ENCODE assay signal across 8 mouse cellular contexts in the genomic region with DNA sequence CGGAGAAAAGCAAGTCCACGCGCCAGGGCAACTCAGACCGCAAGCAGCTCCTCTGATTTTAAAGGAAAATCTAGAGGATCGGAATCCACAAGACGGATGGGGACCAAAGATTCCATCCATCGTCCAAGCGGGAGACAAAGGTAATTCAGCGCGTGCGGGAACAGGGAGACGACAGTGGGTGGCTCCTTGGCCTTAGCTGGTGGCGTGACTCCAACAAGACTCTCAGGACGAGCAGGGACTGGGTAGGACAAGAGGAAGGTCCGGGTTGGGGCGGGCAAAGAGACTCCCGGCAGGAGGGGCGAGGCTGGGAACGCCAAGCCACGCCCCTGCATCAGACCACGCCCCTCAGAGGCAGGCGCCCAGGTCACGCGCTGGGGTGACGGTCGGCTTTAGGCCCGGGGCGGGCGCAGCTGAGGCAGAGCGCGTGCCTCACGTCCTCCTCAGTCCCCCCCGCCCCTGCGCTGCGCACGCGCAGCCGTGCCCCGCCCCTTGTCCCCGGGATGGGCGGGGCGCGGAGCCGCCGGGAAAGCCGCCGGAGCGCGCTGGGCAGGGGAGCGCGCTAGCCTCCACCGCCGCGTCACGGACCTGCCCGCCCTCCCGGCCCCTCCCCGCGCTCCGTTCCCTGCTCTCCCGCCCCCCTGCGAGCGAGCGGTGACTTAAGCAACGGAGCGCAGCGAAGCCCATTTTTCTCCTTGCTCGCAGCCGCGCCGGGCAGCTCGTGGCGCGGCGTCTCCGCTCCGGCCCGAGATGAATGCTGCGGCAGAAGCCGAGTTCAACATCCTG. TPM values are rescaled to one million over a fixed set of nuclear protein-coding genes. Genes with fewer than 3 reads are reported as not detected.
DNase-seq lines count a peak whose midpoint lies in the region; ATAC-seq and TF ChIP-seq lines count a peak whose summit lies in the region.

No protein-coding gene starts in this region.

- DNase-seq in brain, embryonic 14.5 days (ENCODE audit: low read depth): peak; percentile 99
- peak; percentile 93 for DNase-seq in liver, adult 2 months (ENCODE audit: extremely low read depth, low read depth, low spot score)
- peak; percentile 98 for DNase-seq in splenic B cell, adult 2 months (ENCODE audit: low read depth, low spot score)

- peak; percentile 98 for ATAC-seq in heart, embryonic 11.5 days (replicated peaks; ENCODE audit: insufficient number of reproducible peaks, low FRiP score, low TSS enrichment)
- peak; percentile 97 for ATAC-seq in kidney, embryonic 16.5 days (ENCODE audit: low FRiP score, low TSS enrichment)

- under 1% methylated on average over 60 of the region's 80 CpGs for WGBS in heart, embryonic 11.5 days (ENCODE audit: insufficient replicate concordance)
- WGBS in kidney, embryonic 16.5 days: 0% methylated on average over 60 of the region's 80 CpGs
- WGBS in liver, adult 2 months: under 1% methylated on average over 72 of the region's 80 CpGs

- peak overlapping the region; percentile 90 for H3K27ac ChIP-seq in heart, embryonic 11.5 days (ENCODE audit: low read depth, low read length)
- peak overlapping the region; percentile 86 for H3K27ac ChIP-seq in kidney, embryonic 16.5 days (ENCODE audit: low read length)
- H3K27ac ChIP-seq in liver, adult 2 months (replicated peaks; ENCODE audit: insufficient read depth, low read depth, low read length): peak overlapping the region; percentile 96

- peak; percentile 56 for TF ChIP-seq POLR2A in brain, embryonic 14.5 days (IDR thresholded peaks at IDR 0.05; ENCODE audit: borderline replicate concordance, extremely low read depth, insufficient read depth, insufficient read length, poor library complexity, severe bottlenecking)
- TF ChIP-seq POLR2A in liver, adult 2 months (IDR thresholded peaks at IDR 0.05; ENCODE audit: extremely low read depth, insufficient read depth, low read length): peak; percentile 76
- peak; percentile 95 for TF ChIP-seq POLR2A in myocyte (IDR thresholded peaks at IDR 0.05; ENCODE audit: insufficient read length, low read depth)

- peak overlapping the region; percentile 87 for H3ac ChIP-seq in C2C12 (ENCODE audit: control insufficient read depth, insufficient read length, low read depth)
- H3ac ChIP-seq in myocyte (ENCODE audit: control insufficient read depth, insufficient read length): peak overlapping the region; percentile 45

- H3K9me3 ChIP-seq in erythroblast, embryonic 14.5 days (ENCODE audit: control insufficient read depth, low read length): no peaks in the 10 kb centered on the region
- H3K9me3 ChIP-seq in heart, embryonic 11.5 days (replicated peaks; ENCODE audit: control insufficient read depth, low read length): no peaks in the 10 kb centered on the region
- H3K9me3 ChIP-seq in kidney, embryonic 16.5 days (ENCODE audit: low read length): no peaks in the 10 kb centered on the region

- peak overlapping the region; percentile 80 for H3K9ac ChIP-seq in heart, embryonic 11.5 days (ENCODE audit: low read depth, low read length)
- H3K9ac ChIP-seq in kidney, embryonic 16.5 days (replicated peaks; ENCODE audit: low read length): peak overlapping the region; percentile 83
- H3K9ac ChIP-seq in liver, adult 2 months (ENCODE audit: low read depth, low read length): peak overlapping the region; percentile 98

- no peaks in the 10 kb centered on the region for H3K27me3 ChIP-seq in C2C12 (ENCODE audit: control insufficient read depth, insufficient read depth, insufficient read length)
- no peaks in the 10 kb centered on the region; the same call in 1 of the 2 replicates for H3K27me3 ChIP-seq in erythroblast, embryonic 14.5 days (ENCODE audit: control insufficient read depth)
- H3K27me3 ChIP-seq in heart, embryonic 11.5 days (ENCODE audit: control insufficient read depth, insufficient read depth, low read length): no peaks in the 10 kb centered on the region
- no peaks in the 10 kb centered on the region for H3K27me3 ChIP-seq in kidney, embryonic 16.5 days (ENCODE audit: insufficient read depth, low read length)
- no peaks in the 10 kb centered on the region for H3K27me3 ChIP-seq in liver, adult 2 months (ENCODE audit: control insufficient read depth, insufficient read depth, low read length)
- no peaks in the 10 kb centered on the region for H3K27me3 ChIP-seq in myocyte (ENCODE audit: control insufficient read depth, insufficient read depth, insufficient read length)
- no peaks in the 10 kb centered on the region; the same call in 1 of the 2 replicates for H3K27me3 ChIP-seq in splenic B cell, adult 2 months (ENCODE audit: control insufficient read depth, insufficient read depth, low read length, poor library complexity, severe bottlenecking)

- H3K4me1 ChIP-seq in erythroblast, embryonic 14.5 days (ENCODE audit: control insufficient read depth): peaks cover 22% of the 10 kb centered on the region
- peaks cover 5% of the 10 kb centered on the region; the same call in 1 of the 2 replicates for H3K4me1 ChIP-seq in heart, embryonic 11.5 days (ENCODE audit: control insufficient read depth, insufficient read depth, low read length)
- peaks cover 10% of the 10 kb centered on the region for H3K4me1 ChIP-seq in kidney, embryonic 16.5 days (ENCODE audit: insufficient read depth, low read length)
- peaks cover 8% of the 10 kb centered on the region for H3K4me1 ChIP-seq in liver, adult 2 months (ENCODE audit: control insufficient read depth, insufficient read depth, low read length)

- TF ChIP-seq CTCF in C2C12 (IDR thresholded peaks at IDR 0.05; ENCODE audit: control insufficient read depth, insufficient read depth, insufficient read length): no peak
- 0 out of 2 replicates have a peak, but pooled peaks have one; percentile 1 for TF ChIP-seq CTCF in brain, embryonic 14.5 days (IDR thresholded peaks at IDR 0.05; ENCODE audit: borderline replicate concordance, extremely low read depth, insufficient read depth, insufficient read length)
- TF ChIP-seq CTCF in liver, adult 2 months (IDR thresholded peaks at IDR 0.05; ENCODE audit: low read depth, low read length): no peak

- peaks cover 13% of the 10 kb centered on the region for H3K36me3 ChIP-seq in C2C12 (ENCODE audit: control insufficient read depth, insufficient read depth)
- peaks cover 2% of the 10 kb centered on the region for H3K36me3 ChIP-seq in erythroblast, embryonic 14.5 days (ENCODE audit: control insufficient read depth)
- H3K36me3 ChIP-seq in heart, embryonic 11.5 days (ENCODE audit: control insufficient read depth, insufficient read depth, low read length): no peaks in the 10 kb centered on the region
- peaks cover 11% of the 10 kb centered on the region; the same call in 1 of the 2 replicates for H3K36me3 ChIP-seq in kidney, embryonic 16.5 days (ENCODE audit: insufficient read depth, low read length)
- H3K36me3 ChIP-seq in liver, adult 2 months (ENCODE audit: control insufficient read depth, insufficient read depth, low read length): peaks cover 13% of the 10 kb centered on the region; the same call in 1 of the 2 replicates
- H3K36me3 ChIP-seq in myocyte (ENCODE audit: control insufficient read depth, insufficient read depth): peaks cover 6% of the 10 kb centered on the region
- H3K36me3 ChIP-seq in splenic B cell, adult 2 months (ENCODE audit: control insufficient read depth, insufficient read depth, low read length, poor library complexity, severe bottlenecking): no peaks in the 10 kb centered on the region

- peaks cover 21% of the 10 kb centered on the region for H3K79me3 ChIP-seq in C2C12 (ENCODE audit: low read depth)

- peak overlapping the region; percentile 82 for H3K4me2 ChIP-seq in heart, embryonic 11.5 days
- peak overlapping the region; percentile 63 for H3K4me2 ChIP-seq in kidney, embryonic 16.5 days (replicated peaks; ENCODE audit: low read depth, low read length)
- peak overlapping the region; percentile 97 for H3K4me2 ChIP-seq in myocyte (ENCODE audit: low read depth)

- H3K79me2 ChIP-seq in C2C12 (ENCODE audit: control insufficient read depth, insufficient read depth): peaks cover 44% of the 10 kb centered on the region
- H3K79me2 ChIP-seq in liver, adult 2 months (ENCODE audit: control insufficient read depth, insufficient read depth, low read length): peaks cover 19% of the 10 kb centered on the region; the same call in 1 of the 2 replicates
- peaks cover 44% of the 10 kb centered on the region for H3K79me2 ChIP-seq in myocyte (ENCODE audit: control insufficient read depth, insufficient read depth)

- peak overlapping the region; percentile 83 for H3K4me3 ChIP-seq in C2C12 (ENCODE audit: insufficient read depth, poor library complexity, severe bottlenecking)
- peak overlapping the region; percentile 76 for H3K4me3 ChIP-seq in erythroblast, embryonic 14.5 days (replicated peaks)
- peak overlapping the region; percentile 84 for H3K4me3 ChIP-seq in heart, embryonic 11.5 days (ENCODE audit: low read depth, low read length)
- peak overlapping the region; percentile 71 for H3K4me3 ChIP-seq in kidney, embryonic 16.5 days (ENCODE audit: low read length)
- H3K4me3 ChIP-seq in liver, adult 2 months (ENCODE audit: insufficient read depth, low read depth, low read length): peak overlapping the region; percentile 67
- peak overlapping the region; percentile 71 for H3K4me3 ChIP-seq in myocyte

TF ChIP-seq in C2C12, 6 proteins besides CTCF, POLR2A, EP300 and RAD21 (continues in another document):
- TF ChIP-seq MAX (IDR thresholded peaks at IDR 0.05): peak; percentile 59
- TF ChIP-seq CEBPB (IDR thresholded peaks at IDR 0.05; ENCODE audit: low read depth): no peak
- TF ChIP-seq MYOG (IDR thresholded peaks at IDR 0.05; ENCODE audit: control insufficient read depth, extremely low read depth, insufficient read length): no peak
- no peak for TF ChIP-seq FOSL1 (IDR thresholded peaks at IDR 0.05; ENCODE audit: insufficient read depth, low read length, poor library complexity, severe bottlenecking)
- TF ChIP-seq MYOD1 (IDR thresholded peaks at IDR 0.05; ENCODE audit: control insufficient read depth, insufficient read length, low read depth): no peak

TF ChIP-seq in myocyte, 11 proteins besides CTCF, POLR2A, EP300 and RAD21 (continues in another document):
- TF ChIP-seq SRF (IDR thresholded peaks at IDR 0.05; ENCODE audit: control insufficient read depth, insufficient read length, low read depth): no peak
- peak; percentile 31 for TF ChIP-seq USF1 (IDR thresholded peaks at IDR 0.05; ENCODE audit: low read depth)
- peak in 2 of 3 experiments; percentile 72 to 75 for TF ChIP-seq MYOG (IDR thresholded peaks at IDR 0.05; ENCODE audit: control insufficient read depth in 1 of 3, insufficient read depth in 1 of 3, insufficient read length in 2 of 3, low read depth in 2 of 3)
- TF ChIP-seq MAX (IDR thresholded peaks at IDR 0.05; ENCODE audit: low read depth): no peak
- peak; percentile 20 for TF ChIP-seq E2F4 (IDR thresholded peaks at IDR 0.05; ENCODE audit: insufficient read depth)

RNA-seq across cellular contexts. Expression of gene Nampt, which starts 0.7 kb away (rescaled TPM):
- polyA plus RNA-seq in C2C12 (2012; fragmentation: generic; extraction: Trizol) (7.9 TPM), myocyte (2012; fragmentation: generic; extraction: Trizol) (8.8 TPM)
- polyA plus RNA-seq in brain, embryonic 14.5 days (2012; rRNA removed): 22.6 and 28.4 TPM in 2 replicates
- polyA plus RNA-seq in erythroblast, embryonic 14.5 days (2012): 0.09 and 0.17 TPM in 2 replicates
- polyA plus RNA-seq in heart, embryonic 11.5 days (2014; fragmentation: Nextera tagmentation; extraction: Ambion mirVana): 21.0 and 21.7 TPM in 2 replicates
- polyA plus RNA-seq in kidney, embryonic 16.5 days (2015; fragmentation: Nextera tagmentation; extraction: Ambion mirVana): 27.4 and 28.6 TPM in 2 replicates
- total RNA-seq in liver, adult 2 months (2014; rRNA removed): 57.8 and 75.6 TPM in 2 replicates
- 9.5 and 10.9 TPM in 2 replicates for polyA plus RNA-seq in liver, adult 2 months (2012; rRNA removed)

Comparison
In these comparisons a context has a peak if more than half of its experiments do, and no peak if none do; other contexts are left out.
1. Peak in every context shown above with its lines: DNase-seq, ATAC-seq, H3K4me3 ChIP-seq and H3K27ac ChIP-seq.